Mouse (Mus musculus) adrenal gland, postnatal 0 days (tissue): Measurements from ENCODE around the gene Olfr873. TPM values are rescaled to one million over a fixed set of nuclear protein-coding genes. Genes with fewer than 3 reads are reported as not detected.

Source experiments
- polyA plus RNA-seq: library from polyadenylated mRNA; unstranded; fragments of >200 nt; fragmentation: Nextera tagmentation; extraction: Ambion mirVana; gene quantifications from 2 replicates; pipeline ENCODE4 v1.2.1, GENCODE M21; 2015

Olfr873 gene
- not detected in 2 replicates for polyA plus RNA-seq

GRCm38 (mm10) chr9:20298232-20298631 is at the start of gene Olfr873:
Gene Olfr873, plus strand, starts transcription at chr9:20298532.

GRCm38 (mm10) chr9:20282051-20282450 is 16.3 kb upstream of the Olfr873 start, which contains the start of gene Olfr39:
Gene Olfr39, plus strand, starts transcription at chr9:20282351.

GRCm38 (mm10) chr9:20335994-20336393 is 37.7 kb downstream of the Olfr873 start, which contains the start of gene Olfr18:
Gene Olfr18, minus strand, starts transcription at chr9:20336094.

Other genes with a start within 250 kb of the Olfr873 start
- not detected in 2 replicates for gene Olfr867, start 241.0 kb upstream of the Olfr873 start, polyA plus RNA-seq
- gene Olfr868, start 199.9 kb upstream of the Olfr873 start, polyA plus RNA-seq: not detected in 2 replicates
- gene Olfr869, start 169.5 kb upstream of the Olfr873 start, polyA plus RNA-seq: not detected in 2 replicates
- not detected in 2 replicates for gene Olfr870, start 124.5 kb upstream of the Olfr873 start, polyA plus RNA-seq
- not detected in 2 replicates for gene Olfr871, start 86.3 kb upstream of the Olfr873 start, polyA plus RNA-seq
- gene Olfr872, start 61.4 kb upstream of the Olfr873 start, polyA plus RNA-seq: not detected in 2 replicates
- gene Olfr39, start 16.2 kb upstream of the Olfr873 start, polyA plus RNA-seq: not detected in 2 replicates
- 0.06 TPM in 1 of 2 replicates, not detected in the other for gene Olfr18, start 37.6 kb downstream of the Olfr873 start, polyA plus RNA-seq
- gene Zfp560, start 86.6 kb downstream of the Olfr873 start, polyA plus RNA-seq: 88.4 and 138 TPM in 2 replicates
- 8.2 and 9.3 TPM in 2 replicates for gene Zfp26, start 161.6 kb downstream of the Olfr873 start, polyA plus RNA-seq
- gene Zfp426, start 194.2 kb downstream of the Olfr873 start, polyA plus RNA-seq: 17.0 and 18.4 TPM in 2 replicates
- 31.7 and 34.7 TPM in 2 replicates for gene Zfp266, start 222.9 kb downstream of the Olfr873 start, polyA plus RNA-seq